Mouse (Mus musculus) megakaryocyte progenitor cell, adult 5-6 weeks (primary cell): ENCODE data around the gene Snrpd3. TPM values are rescaled to one million over a fixed set of nuclear protein-coding genes. Genes with fewer than 3 reads are reported as not detected.
A peak's percentile ranks its signal among the peaks of the same experiment; 100 is the strongest.
"Not testable (repeated sequence)": the region's sequence is repeated elsewhere in the genome, so short reads cannot be mapped to it uniquely, and the experiment has no call there.

Source experiments
- ATAC-seq: replicated peaks from 2 replicates; pipeline ENCODE4 v1.8.0; 2016; ENCODE audit warnings: mild to moderate bottlenecking, moderate TSS enrichment, inconsistent platforms; ENCODE audit not compliant: poor library complexity
- total RNA-seq, 2 experiments: library from RNA; stranded (forward) in 1 of 2; stranded (reverse) in 1 of 2; fragments of 157-497, 149-512 nt in 1 of 2; fragments of 200-1000 nt in 1 of 2; gene quantifications; 2 replicates each; pipeline versions ENCODE4 v1.2.3 to v1.2.4; 2015 to 2017

Gene Snrpd3
- total RNA-seq, 2 experiments from 2014 or later: 67.6 to 70.4 TPM

- peak; percentile 70 for ATAC-seq
Observed at GRCm38 (mm10) chr10:75500345-75500744, 17.0 kb upstream of the Snrpd3 start.

- no peak for ATAC-seq
Observed at GRCm38 (mm10) chr10:75501641-75502040, 15.7 kb upstream of the Snrpd3 start.

DNA sequence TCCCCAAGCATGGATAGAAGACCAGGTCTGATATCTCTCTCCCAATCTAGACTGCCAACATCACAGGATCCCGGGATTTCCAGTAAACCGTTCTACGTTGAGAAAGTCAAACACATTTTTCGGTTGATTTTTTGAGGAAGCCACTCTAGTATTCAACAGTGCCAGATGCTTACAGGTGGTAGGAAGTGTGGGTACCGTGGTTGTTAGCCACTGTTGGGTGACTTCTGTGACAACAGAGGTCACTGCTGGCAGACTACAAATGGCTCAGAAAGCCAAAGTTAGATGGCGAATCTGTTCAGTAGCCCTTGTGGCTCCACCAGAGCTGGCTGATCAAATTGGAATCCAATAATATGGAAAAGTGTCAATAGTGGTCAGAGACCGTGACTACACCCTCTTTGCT is 13.7 kb upstream of the Snrpd3 start:
- ATAC-seq: 0 out of 2 replicates have a peak, but pooled peaks have one; percentile 23

- peak; percentile 70 for ATAC-seq
Observed at GRCm38 (mm10) chr10:75504234-75505129, 12.9 kb upstream of the Snrpd3 start.

GRCm38 (mm10) chr10:75505130-75505495 is 12.2 kb upstream of the Snrpd3 start:
- no peak for ATAC-seq

DNA sequence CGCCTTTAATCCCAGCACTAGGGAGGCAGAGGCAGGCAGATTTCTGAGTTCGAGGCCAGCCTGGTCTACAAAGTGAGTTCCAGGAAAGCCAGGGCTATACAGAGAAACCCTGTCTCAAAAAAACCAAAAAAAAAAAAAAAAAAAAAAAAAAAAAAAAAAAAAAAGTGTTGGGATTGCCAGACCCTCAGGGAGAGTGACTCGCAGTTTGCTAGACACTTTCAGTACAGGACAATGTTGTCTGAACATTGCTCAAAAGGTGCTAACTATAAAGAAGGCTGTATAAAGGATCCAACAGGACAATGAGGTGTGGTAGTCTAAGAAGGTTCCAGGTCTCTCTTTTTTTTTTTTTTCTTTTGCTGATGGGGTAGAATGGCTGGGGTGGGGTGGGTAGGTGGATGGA is 11.4 kb upstream of the Snrpd3 start:
- not testable (repeated sequence) for ATAC-seq

- ATAC-seq: no peak
Observed at GRCm38 (mm10) chr10:75510446-75510845, 6.9 kb upstream of the Snrpd3 start.

- ATAC-seq: no peak
Observed at GRCm38 (mm10) chr10:75511060-75511459, 6.3 kb upstream of the Snrpd3 start.

GRCm38 (mm10) chr10:75511897-75512296 is 5.5 kb upstream of the Snrpd3 start:
- ATAC-seq: no peak

- no peak for ATAC-seq
Observed at GRCm38 (mm10) chr10:75512796-75513195, 4.6 kb upstream of the Snrpd3 start.

GRCm38 (mm10) chr10:75513306-75514067 is 3.9 kb upstream of the Snrpd3 start:
- ATAC-seq: no peak

GRCm38 (mm10) chr10:75514361-75514760 is 3.0 kb upstream of the Snrpd3 start:
- ATAC-seq: no peak

GRCm38 (mm10) chr10:75515216-75516037 is 1.9 kb upstream of the Snrpd3 start:
- peak; percentile 21 for ATAC-seq

GRCm38 (mm10) chr10:75516038-75516723 is 1.2 kb upstream of the Snrpd3 start:
- ATAC-seq: no peak

DNA sequence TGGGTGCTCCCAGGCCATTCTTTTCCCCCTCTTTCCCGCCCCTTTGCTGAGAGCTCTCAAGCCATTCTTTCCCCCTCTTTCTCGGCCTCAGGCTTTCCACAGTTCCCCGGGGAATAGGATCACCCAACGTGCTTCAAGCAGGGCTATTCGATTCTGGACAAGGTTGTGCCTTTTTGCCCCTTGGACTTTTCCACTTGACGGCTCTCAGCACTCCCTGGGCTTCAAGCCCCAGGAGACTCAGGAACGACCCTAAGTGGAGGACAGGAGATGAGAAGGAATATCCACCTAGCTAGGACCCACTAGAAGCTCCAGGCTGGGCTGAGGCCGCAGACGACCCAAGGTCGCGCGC is 653 bp upstream of the Snrpd3 start:
- ATAC-seq: no peak

DNA sequence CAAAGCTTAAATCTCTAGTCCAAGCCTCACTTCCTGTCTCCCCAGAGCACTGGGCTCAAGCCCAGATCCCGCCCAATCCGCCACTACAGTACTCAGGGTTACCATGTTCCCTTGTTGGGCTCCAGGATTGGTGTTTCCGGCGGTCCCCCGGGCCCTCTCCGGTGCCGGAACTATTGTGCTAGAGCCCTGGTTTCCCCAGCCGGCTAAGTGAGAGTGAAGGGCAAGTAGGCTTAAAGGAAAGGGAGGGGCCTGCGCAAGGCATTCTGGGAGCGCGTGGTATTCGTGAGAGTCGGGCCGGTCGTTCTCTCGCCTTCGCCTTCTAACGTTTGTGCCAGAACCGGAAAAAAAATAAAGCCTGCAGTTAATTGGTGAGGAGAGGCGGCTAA is 400 bp downstream of the Snrpd3 start, which contains the start of gene Gucd1:
Gucd1 (minus strand) TSS at position 215 of the 386 bp plus-strand sequence.
- peak; percentile 79 for ATAC-seq

DNA sequence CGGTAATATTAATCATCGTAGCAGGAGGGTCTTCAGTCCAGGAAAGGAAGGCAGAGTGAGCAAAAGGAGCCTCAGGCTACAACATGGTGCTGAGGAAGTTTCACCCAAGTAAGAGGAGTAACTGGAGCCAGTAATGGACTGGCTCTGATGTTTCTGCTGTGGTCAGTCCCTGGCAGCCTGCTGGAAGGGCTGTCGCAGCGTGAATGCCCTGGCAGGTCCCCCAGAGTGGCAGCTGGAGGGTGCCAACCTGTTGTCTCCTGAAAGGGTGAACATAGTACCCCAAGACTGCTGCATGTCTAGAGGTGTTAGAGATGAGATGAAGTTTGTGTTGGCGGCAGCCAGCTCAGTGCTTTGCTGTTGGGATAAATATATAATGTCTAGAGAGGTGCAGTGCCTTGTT is 3.2 kb downstream of the Snrpd3 start:
- ATAC-seq: no peak

GRCm38 (mm10) chr10:75521643-75522042 is 4.3 kb downstream of the Snrpd3 start:
- no peak for ATAC-seq

GRCm38 (mm10) chr10:75525450-75525849 is 8.1 kb downstream of the Snrpd3 start:
- ATAC-seq: not testable (repeated sequence)

- ATAC-seq: no peak
Observed at GRCm38 (mm10) chr10:75530322-75530721, 13.0 kb downstream of the Snrpd3 start.
